Mouse (Mus musculus) kidney, postnatal 14 days (tissue): ENCODE data around the gene Atg5.

ENCODE experiments used
- DNase-seq: peaks from one replicate; pipeline ENCODE4 v3.0.0; 2022; ENCODE audit warnings: mixed read lengths

The Atg5 gene

DNA sequence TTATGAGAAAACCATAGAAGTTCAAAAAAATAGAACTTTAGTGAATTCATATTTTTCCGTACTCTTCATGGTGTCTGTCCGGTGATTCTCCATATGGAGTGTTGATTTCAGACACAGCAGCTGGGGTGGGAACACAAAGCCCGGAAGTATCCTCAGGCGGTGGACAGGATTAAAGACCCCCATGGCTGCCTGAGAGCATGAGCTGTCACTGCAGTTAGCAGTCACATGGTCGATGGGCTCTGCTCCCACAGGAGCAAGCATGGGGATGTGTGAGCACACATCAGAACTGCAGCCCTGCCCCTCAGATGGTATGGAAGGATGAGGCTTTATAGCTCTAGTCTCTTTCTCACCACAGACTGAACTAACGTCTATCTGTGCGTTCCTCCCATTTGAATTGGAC, 87.1 kb downstream of the Atg5 start:
- no peak for DNase-seq

DNA sequence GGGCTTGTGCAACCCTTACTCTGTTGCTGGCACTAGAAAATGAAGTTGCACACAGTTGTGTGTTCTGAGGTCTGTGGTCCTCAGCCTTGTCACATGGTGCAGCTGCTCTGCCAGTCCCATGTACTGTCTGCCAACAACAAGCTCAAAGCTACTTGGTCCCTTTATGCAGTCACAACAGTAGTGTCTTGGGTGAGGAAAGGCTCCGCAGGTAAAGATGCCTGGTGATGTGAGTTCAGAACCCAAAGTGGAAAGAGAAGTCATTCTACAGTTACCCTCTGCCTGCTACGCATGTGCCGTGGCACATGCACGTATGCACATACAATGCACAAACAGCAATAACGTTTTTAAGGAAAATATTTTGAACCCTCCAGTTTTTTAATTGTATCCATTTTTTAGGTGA, 88.5 kb downstream of the Atg5 start:
- DNase-seq, result no peak

DNA sequence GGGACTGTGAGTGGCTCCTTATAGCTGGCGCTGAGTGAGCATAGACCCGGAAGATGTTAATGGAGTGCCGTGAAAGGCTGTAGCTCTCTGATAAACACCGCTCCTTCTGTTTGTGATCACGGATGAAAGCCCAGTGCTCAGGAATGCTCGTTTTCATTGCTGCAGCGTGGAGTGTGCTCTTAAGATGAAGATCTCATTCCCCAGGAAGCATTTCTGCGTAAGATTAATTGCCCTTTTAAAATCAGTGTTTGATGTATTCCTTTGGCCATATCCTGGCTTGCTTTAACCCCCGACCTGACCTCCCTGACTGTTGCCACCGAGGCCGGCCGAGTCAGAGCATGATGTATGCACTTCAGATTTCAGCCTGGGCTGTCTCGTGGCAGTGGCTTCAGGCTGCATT, 89.2 kb downstream of the Atg5 start:
- peak; percentile 43 for DNase-seq

DNA sequence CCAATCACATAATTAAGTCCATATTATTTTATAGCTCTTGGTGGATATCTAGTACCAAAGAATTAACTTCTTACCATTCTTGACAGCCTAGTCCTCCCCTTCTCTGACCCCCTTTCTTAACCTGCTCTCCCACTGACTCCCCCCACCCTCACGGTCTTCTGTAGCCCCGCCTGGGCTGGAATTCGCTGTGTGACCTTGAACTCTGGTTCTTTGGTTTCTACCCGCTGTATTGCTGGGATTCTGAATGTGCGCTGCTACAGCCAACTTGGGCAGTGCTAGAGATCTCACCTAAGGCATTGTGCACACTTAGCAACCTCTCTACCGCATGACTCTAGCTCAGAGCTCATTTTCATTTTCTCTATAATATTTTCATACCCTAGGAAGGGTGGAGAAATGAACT, 90.7 kb downstream of the Atg5 start:
- no peak for DNase-seq

DNA sequence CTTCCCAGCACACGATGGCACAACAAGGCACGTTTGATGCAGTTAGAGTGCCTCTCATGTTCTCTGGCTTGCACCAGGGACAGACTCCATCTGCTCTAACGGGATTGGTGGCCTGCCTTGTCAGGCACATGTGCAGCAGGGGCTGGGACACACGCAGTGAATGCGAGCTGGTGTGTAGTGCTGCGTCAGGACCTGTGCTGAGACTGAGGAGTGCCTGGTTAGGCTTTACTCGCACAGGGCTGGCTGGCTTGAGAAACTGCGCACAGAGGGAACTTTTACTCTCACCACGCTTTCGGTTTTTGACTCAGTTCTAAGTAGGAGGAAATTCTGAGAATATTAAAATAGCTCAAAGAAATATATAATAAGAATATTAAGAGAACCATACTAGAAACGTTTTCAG, 92.5 kb downstream of the Atg5 start:
- DNase-seq, result no peak

DNA sequence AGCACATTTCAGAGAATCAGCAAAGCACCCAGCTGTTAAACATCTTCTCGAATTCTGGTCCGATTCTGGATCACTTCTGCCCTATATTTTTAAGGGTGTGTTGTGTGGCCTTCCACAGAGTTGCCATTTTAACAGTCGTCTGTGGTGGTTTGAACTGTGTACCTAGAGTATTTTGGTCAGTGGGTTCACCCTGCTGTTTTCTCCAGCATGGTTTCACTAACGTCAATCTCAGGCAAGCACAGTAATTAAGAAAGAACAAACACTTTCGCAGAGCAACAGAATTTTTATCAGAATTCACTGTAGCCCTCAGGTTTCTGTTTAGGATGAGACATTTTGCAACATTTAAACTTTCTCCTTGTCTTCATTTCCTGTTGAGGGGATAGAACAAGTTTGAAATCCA, 94.3 kb downstream of the Atg5 start:
- DNase-seq, result no peak

DNA sequence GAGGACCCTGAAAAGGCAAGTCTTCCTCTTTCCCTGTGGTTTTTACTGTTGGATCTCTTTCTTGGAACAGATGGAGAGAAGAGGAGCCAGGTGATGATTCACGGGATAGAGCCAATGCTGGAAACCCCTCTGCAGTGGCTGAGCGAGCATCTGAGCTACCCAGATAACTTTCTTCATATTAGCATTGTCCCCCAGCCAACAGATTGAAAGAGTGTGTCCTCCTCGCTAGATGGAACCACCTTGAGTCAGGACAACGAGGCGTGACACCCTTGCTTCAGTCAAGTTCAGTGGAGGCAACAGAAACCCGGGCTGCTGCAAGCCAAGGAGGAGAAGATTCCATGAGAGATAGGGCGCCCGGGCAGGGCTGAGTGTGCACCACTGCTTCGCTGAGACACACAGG, 94.7 kb downstream of the Atg5 start:
- no peak for DNase-seq

DNA sequence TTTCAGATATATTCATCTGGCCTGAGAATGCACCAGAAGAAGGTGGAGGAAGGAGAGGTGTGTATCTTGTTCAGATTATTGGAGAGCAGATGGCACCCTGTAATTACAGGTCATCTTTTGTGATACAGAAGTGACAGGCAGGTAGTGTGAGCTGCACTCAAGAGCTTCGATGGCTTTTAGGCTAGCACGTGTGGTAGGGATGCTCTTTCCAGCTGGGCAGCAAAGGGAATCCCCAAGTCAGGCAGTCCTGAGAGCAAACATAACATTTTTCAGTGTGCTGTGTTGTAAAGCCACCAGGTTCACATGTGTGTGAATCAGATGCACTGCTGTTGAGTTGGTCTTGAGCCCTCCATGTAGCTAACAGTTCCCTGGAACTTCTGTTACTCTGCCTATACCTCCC, 98.0 kb downstream of the Atg5 start:
- no peak for DNase-seq

DNA sequence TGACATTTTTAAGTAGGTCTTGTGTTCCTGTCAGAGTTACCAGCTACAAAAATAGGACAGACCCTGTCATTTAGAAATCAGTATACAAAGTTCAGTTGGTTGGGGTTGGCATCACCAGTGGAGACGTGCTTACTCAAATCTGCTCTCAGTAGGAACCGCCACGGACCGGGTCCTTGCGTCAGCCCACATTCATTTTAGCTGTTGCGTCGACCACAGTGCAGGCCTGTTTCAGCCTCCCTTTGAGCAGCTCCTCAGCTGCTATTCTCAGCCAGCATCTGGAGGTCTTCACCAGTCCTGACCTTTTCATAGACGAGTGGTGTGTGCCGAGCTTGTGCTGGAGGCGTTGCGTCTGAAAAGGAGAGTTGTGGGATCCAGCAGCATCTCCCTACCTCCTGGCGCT, 98.9 kb downstream of the Atg5 start:
- no peak for DNase-seq

DNA sequence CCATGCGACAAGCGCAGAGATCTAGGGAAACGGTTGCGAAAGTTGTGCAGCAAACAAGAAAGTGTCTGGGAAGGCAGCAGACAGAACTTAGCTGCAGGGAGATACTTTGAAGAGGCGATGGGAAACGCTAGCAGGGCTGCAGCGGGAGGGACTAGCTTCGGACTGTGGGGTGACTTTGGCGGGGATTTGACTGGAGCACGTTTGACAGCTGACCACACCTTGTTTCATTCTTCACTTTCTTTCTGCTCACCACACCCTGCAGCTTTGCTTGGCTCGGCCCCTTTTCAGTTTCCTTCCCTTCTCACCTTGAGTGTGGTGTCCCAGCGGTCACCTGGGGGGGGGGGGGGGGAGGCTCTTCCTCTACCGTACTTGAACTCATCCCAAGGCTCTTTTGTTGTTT, 100.4 kb downstream of the Atg5 start:
- no peak for DNase-seq

DNA sequence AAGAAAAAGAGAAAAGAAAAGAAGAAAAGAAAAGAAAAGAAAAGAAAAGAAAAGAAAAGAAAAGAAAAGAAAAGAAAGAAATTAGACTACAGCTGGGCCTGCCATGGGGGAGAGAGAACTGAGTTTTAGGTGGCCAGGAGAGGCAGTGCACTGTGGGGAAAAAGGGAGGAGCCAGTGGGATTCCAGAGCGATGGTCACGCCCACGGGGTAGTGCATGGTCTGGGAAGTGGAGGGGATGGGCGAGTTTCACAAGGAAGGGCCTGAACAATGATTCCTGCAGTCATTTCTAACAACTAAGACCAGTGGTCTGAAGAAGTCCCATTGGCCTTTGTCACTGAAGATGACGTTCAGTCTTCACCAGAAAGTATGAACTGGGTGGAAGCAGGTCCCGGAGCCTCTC, 102.5 kb downstream of the Atg5 start:
- DNase-seq, result no peak

DNA sequence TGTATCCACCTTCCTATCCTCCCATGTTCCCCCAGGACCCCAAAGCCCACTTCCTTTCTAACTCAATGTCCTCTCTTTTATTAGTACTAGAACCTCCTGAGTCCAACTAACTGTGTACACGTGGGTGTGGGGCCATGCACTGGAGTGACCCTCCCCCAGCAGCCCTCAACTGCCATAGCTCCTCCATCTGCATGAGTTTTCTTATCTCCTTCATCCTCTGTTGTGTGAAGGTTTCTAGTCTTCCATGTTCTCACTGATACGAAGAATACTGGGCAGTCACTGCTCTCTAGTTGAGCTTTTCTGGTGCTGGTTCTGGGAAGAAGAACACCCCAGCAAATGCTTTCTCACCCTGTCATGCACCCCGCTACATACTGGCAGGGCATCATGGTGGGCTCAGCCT, 104.1 kb downstream of the Atg5 start:
- no peak for DNase-seq

DNA sequence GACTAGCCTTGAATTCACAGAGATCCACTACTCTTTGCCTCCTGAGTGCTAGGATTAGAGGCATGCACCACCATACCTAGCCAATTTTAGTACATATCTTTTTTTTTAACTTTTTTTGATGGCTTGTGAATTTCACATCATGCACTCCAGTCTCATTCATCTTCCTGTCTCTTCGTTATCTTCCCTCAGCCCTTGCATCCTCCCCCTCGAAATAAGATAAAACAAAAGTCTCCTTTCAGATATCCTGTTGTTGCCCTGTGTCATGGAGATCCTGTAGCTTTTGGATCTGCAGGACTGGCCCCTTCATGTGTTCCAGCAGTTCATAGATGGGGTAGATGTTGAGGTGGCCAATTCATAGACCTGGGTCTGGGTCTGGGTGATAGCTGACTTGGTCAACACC, 106.5 kb downstream of the Atg5 start:
- DNase-seq, result no peak

DNA sequence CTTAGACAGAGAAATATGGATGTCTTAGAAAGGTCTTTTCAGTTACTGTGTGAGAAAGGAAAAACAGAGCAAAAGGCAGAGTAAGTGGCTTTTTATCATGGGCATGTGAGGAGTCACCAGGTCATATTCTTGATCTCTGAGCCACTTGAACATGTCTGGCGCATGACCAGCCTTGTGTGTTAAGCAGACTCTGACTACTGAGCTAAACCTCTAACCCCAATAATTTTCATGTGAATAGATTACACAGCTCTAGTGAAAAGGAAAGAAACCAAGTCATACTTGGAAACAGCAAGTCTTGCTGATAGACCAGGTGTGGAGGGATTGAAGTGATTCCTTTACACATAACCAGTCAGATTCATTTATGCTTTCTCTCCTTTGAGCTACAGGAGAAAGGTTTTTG, 107.3 kb downstream of the Atg5 start:
- DNase-seq, result no peak

DNA sequence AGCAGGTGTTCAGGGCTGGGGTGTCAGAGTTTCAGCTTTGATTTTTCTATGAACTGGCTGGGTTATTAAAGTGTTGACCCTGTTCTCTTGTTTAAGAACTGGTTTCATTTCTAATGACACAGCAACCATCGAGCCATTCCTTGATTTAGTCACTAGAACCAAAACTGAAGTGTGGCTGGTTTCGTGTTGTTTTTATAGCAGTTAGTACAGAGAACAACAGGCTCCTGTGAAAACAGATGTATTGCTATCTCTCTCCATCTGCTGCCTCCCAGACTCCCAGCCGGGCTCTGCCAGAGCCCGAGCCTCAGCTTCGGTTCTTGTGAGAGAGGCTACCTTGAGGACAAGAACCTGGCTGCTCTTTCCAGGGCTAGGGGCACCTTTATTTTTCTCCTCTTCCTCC, 109.7 kb downstream of the Atg5 start:
- DNase-seq, result no peak

DNA sequence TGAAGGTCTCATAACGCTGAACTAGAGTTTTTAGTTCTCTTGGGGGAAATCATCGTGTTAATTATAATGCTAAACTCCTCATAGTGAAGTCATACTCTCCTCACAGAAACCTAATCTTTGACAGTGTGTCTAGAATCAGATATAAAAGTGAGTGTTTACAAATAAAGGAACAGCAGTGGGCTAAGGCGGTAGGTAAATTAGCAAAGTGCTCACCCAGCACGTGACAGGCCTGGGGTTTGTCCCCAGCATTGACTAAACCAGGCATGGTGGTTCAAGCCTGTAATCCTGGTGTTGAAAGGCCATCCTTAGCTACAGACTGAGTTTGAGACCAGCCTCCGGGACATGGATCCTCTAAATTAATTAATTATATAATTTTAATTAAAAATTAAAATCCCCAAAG, 110.2 kb downstream of the Atg5 start:
- no peak for DNase-seq

DNA sequence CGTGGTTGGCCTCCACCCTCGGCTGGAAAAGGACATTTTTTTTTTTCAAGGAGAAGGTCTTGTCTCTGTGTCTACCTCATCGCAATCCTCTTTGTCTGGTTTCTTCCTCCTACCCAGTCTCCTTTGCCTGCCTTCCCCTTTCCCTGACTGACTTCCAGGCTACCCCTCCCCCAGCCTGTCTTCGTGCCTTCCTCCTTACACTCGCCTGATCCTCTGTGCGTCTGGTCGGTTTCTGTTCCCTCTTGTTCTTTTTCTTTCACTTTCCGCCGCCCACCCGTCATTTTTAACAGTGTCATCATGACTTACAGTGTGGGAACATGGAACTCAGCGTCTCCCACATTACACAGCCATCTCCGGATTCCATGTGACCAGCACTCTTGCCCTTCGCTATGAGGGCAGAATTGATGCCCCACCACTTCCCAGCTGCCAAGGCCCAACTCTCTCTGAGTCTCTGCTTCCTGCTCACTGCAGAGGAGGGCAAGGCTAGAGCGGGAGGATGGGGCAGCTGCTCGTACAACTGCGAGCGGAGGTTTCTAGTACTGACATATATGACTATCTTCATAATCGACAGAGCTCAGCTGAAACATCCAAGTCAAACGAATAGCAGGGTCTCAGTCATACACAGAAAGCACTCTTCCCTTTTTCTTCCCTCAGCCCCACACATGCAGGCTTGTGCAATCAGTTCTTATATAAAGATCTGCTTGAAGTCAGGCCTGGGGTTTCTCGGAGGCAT, 112.5 kb downstream of the Atg5 start:
- DNase-seq, result peak; percentile 38

DNA sequence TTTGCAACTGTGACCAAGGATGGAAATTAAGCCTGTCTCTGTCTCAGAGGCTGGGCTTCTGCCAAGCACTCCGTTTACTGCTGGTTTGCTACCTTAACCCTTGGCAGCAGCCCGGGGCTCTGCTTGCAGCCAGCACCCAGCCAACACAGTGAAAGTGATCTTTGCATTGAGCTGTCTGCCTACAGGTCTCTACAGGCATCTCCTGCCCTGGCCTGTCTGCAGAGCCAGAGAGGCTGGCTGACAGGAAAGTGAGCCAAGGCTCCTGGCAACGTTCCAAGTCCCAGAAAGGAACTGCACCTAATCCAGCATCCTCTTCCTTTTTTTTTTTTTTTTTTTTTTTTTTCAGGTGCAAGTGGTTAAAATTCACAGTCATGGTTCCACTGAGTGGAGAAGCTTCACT, 113.2 kb downstream of the Atg5 start:
- peak; percentile 74 for DNase-seq

DNA sequence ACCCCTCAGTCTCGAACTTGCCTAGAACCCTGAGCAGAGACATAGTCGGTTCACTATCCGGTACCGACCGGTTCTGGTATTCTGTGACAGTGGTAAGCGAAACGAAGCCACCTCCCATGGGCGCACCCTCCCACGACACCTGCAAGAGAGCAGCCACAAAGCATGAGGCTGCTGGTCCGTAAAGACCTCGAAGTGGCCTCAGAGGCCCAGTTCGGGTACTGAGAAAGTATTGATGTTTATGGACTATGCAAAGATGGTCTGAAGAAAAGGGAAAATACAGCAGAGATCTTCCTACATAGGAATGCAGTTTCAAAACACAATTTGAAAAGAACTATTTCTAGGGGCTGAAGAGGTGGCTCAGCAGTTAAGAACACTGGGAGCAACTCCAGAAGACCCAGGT, 113.8 kb downstream of the Atg5 start:
- no peak for DNase-seq

DNA sequence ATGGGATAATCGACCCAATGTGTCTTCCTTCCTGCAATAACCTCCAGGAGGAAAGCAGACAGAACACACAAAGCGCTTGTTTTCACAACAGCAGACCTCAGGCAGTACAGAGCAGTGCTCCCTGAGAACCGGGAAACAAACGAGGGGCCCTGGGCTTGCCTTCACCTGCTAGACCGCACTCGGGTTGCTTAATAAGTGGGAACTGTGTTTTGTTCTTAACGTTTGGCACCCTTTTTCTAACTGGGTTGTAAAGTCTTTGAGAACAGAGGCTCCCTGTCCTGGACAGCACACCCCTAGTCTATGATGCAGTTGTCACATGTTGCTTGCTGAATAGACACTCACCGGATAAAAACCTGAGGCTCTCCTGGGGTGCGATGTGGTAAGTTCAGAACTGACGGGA, 115.1 kb downstream of the Atg5 start:
- no peak for DNase-seq

DNA sequence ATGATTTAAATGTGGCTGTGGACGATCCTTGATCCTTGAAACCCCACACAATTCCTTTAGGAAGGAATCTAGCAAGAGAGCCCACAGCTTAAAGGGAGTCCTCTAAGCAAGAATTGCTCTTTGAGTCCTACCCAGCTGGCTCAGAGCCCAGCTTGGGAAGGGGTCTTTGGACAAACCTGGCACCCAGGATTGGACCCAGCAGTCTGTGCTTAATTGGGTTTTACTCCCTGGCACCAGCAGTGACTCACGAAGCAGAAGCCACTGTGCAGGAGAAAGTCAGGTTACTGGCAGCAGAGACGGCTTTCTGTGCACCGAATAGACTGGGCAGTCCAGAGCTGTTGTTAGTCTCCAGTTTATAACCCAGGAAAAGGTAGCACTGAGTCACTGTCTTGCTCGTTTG, 117.1 kb downstream of the Atg5 start:
- no peak for DNase-seq

DNA sequence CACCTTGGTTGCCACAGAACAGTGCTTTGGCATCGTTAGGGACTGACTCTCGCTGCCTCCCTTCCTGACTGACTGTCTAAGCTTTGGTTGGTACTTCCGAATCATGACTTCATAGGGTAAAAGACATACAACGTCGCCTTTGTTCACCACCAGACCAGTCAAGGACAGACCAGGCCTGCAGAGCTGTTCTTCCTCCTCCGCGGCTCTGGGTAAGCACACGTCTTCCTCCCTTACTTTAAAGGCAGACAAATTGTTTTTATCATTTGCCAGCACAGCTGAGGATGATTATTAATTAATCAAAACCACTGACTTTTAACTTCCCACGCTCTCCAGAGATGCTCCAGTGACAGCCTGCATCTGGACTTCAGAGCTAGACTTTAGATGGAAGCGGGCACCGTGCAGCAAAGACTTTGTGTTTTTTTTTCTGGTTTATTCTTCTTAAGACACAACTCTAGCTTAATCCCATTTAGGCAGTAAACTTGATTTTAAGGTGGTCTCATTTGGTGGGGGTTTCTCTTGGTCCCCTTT, 120.6 kb downstream of the Atg5 start:
- DNase-seq, result no peak

DNA sequence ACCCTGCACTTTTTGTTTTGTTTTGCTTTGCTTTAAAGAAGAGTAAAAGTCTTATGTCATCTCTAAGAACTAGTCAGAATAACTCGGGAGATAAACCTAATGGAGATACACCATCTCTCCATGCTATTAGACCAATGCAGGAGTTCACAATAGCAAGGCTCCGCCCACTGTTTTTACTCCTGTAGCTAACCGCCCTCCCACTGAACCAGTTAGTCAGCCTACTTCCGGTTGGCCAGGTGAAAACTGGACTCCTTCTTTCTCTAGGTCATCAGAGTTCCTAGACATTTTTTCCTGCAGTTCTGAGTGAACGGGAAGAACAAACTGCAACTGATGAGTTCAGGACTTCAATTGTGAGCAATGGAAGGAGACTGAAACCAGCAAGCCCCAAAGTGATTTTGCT, 122.1 kb downstream of the Atg5 start:
- no peak for DNase-seq

DNA sequence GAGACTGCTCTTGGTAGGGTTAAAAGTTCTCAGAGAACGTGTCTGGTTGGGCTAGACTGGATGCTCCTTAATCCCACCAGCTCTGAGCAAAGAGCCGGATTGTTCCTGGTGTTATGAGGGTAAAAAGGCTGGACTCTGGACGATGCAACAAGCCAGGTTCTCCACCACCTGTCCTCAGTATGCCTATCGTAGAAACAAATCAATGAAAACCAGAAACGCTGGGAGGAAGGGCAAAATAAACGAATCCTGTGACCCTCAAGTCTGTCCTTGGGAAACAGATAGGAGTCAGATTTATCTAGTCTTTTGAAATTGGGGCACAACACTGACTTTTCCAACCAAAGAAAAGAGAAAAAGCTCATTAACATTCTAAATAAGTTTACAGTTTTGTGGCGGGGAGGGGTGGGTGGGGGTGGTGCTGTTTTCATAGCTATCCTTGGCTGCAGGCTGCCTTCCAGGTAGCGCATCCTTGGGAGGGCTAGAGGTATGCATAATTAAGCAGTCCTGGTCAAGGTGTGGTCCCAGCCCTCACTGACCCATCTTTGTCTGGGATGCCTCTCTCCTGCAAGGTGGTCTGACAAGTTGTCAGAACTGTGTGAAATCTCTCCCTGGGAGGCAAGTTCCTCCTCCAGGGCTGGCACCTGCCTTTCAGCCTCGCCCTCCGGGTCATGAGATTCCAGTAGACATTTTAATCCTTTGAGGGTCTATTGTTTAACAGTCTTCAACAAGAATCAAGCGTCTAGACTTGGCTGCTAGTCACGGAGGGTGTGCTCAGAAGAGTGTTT, 123.5 kb downstream of the Atg5 start:
- no peak for DNase-seq

DNA sequence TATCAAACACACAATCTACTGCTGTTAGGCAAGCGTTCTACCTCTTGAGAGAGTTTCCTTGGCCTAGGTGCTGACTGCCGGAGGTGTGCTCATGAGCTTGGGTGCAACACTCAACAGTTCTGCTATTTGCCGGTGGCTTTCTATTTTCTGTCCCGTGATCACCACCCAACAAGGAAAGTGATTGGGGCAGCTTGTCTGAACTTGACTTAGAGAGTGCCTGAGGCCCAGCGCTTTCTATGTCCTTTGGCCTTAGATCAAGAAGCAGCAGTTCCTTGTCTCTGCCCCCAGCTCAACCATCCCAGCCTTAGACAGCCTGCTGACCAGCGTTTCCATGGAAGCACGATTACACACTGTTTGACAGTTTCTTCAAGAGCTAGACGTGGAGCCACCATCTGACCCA, 124.7 kb downstream of the Atg5 start:
- DNase-seq, result no peak
